Mouse (Mus musculus): ENCODE results near the gene Gtf3c1.

DNA sequence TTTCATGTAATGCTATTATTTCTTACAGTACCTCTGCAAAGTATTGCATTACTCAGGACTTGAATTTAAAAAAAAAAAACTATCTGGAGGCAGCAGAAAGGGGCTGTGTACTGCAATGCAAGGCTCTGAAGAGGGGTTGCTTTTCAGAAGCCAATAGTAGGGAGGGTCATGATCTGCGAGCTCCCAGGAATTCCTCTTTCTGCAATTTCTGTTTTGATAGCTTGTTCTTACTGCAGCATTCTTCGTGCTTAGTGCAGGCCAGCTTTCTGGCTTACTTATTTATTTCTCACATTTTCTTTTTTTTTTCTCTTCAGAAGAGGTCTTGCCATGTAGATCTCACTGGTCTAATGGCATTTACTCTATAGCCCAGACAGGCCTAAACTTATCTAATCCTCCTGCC lies 32.9 kb upstream of the Gtf3c1 start:
- TF ChIP-seq CTCF (conservative IDR thresholded peaks at IDR 0.05; ENCODE audit: low read length) (no peak), NANOG (IDR thresholded peaks at IDR 0.05; ENCODE audit: borderline replicate concordance, low read length) (no peak), POU5F1 (IDR thresholded peaks at IDR 0.05; ENCODE audit: borderline replicate concordance, low read length) (no peak)
